Comparison of ENCODE assay signal across 26 mouse cellular contexts in genomic region chr10:31051222-31051621, GRCm38 (mm10).
"Had no signal": no experiment of that assay in that cellular context is flagged by ENCODE, and none has a peak within 500 bp of the region (broad histone marks: within the 10 kb centered on the region; RNA-seq: fewer than 3 reads in every experiment).

No protein-coding gene starts in this region.

- H3K4me3 ChIP-seq: heart, adult 2 months; heart, embryonic 13.5 days; heart, embryonic 15.5 days; hindbrain, embryonic 13.5 days; hindbrain, embryonic 15.5 days; kidney, embryonic 15.5 days; left cerebral cortex, adult 2 months; limb, embryonic 10.5 days; limb, embryonic 12.5 days; liver, embryonic 12.5 days had no signal

- H3K27ac ChIP-seq: heart, adult 2 months; heart, embryonic 13.5 days; hindbrain, embryonic 13.5 days; hindbrain, embryonic 15.5 days; hindbrain, postnatal 0 days; kidney, embryonic 15.5 days; kidney, postnatal 0 days; left cerebral cortex, adult 2 months; limb, embryonic 10.5 days; limb, embryonic 12.5 days; liver, embryonic 12.5 days; liver, embryonic 14.5 days had no signal

- H3K9ac ChIP-seq: heart, embryonic 13.5 days; heart, embryonic 15.5 days; hindbrain, embryonic 13.5 days; hindbrain, embryonic 15.5 days; kidney, embryonic 15.5 days; limb, embryonic 12.5 days; liver, embryonic 12.5 days; liver, embryonic 14.5 days had no signal

- H3K4me2 ChIP-seq: heart, embryonic 11.5 days; heart, embryonic 13.5 days; heart, embryonic 15.5 days; hindbrain, embryonic 13.5 days; hindbrain, embryonic 15.5 days; kidney, embryonic 15.5 days; limb, embryonic 12.5 days; liver, embryonic 12.5 days had no signal

- H3K9me3 ChIP-seq: heart, embryonic 13.5 days; heart, embryonic 15.5 days; hindbrain, embryonic 13.5 days; hindbrain, embryonic 15.5 days; kidney, embryonic 15.5 days; limb, embryonic 10.5 days; limb, embryonic 12.5 days; liver, embryonic 12.5 days had no signal

- H3K27me3 ChIP-seq: heart, embryonic 13.5 days; heart, embryonic 15.5 days; hindbrain, embryonic 13.5 days; hindbrain, embryonic 15.5 days; kidney, embryonic 15.5 days; limb, embryonic 12.5 days; liver, embryonic 12.5 days had no signal

- H3K4me1 ChIP-seq: hindbrain, embryonic 13.5 days; hindbrain, embryonic 15.5 days; kidney, embryonic 15.5 days; limb, embryonic 10.5 days; limb, embryonic 12.5 days; liver, embryonic 12.5 days had no signal

- DNase-seq: gastrocnemius, postnatal 14 days; gastrocnemius, postnatal 36 days; heart, adult 11 months; heart, adult 2 months; heart, postnatal 14 days; heart, postnatal 36 days; kidney, adult 11 months; kidney, adult 2 months; kidney, adult 9 months; kidney, postnatal 14 days; kidney, postnatal 36 days; liver had no signal

- ATAC-seq: hindbrain, postnatal 0 days; intestine, embryonic 16.5 days; liver, embryonic 12.5 days had no signal

- H3K36me3 ChIP-seq: heart, embryonic 13.5 days; heart, embryonic 15.5 days; hindbrain, embryonic 13.5 days; hindbrain, embryonic 15.5 days; kidney, embryonic 15.5 days; limb, embryonic 10.5 days; limb, embryonic 12.5 days; liver, embryonic 12.5 days had no signal
